ENCODE assay signal across 8 mouse cellular contexts in genomic region chr15:27937003-27937860, GRCm38 (mm10).
DNase-seq lines count a peak whose midpoint lies in the region; ATAC-seq and TF ChIP-seq lines count a peak whose summit lies in the region.

No protein-coding gene starts in this region.

- H3K9me3 ChIP-seq in liver, embryonic 16.5 days (replicated peaks; ENCODE audit: control insufficient read depth, low read length): no peaks in the 10 kb centered on the region
- no peaks in the 10 kb centered on the region for H3K9me3 ChIP-seq in neural tube, embryonic 15.5 days (replicated peaks)

- H3K4me2 ChIP-seq in liver, embryonic 16.5 days (ENCODE audit: low read depth, low read length): peak overlapping the region; percentile 47
- H3K4me2 ChIP-seq in neural tube, embryonic 15.5 days: peak overlapping the region; percentile 56

- peak overlapping the region; percentile 59 for H3K27ac ChIP-seq in bone marrow macrophage, adult 2 months (ENCODE audit: insufficient read depth, low read depth, low read length)
- no peak overlapping the region for H3K27ac ChIP-seq in liver, embryonic 16.5 days (ENCODE audit: low read length)
- H3K27ac ChIP-seq in neural tube, embryonic 15.5 days (replicated peaks): peak overlapping the region; percentile 95

- intact Hi-C loops in heart, postnatal 14 days (cut with DNase I): no loop called here

- DNase-seq in fibroblast of lung, adult 2 months (ENCODE audit: low read depth): peak; percentile 24
- peak; percentile 36 to 51 for DNase-seq in heart, postnatal 14 days
- peak; percentile 76 for DNase-seq in layer of hippocampus, adult 11-12 months (ENCODE audit: low spot score)
- no peak for DNase-seq in T-cell, adult 2 months (ENCODE audit: low spot score)

- peaks cover 54% of the 10 kb centered on the region for H3K4me1 ChIP-seq in bone marrow macrophage, adult 2 months (ENCODE audit: control insufficient read depth, insufficient read depth, low read length)
- peaks cover 5% of the 10 kb centered on the region; the same call in 1 of the 2 replicates for H3K4me1 ChIP-seq in liver, embryonic 16.5 days (ENCODE audit: control insufficient read depth, low read depth, low read length)
- peaks cover 68% of the 10 kb centered on the region for H3K4me1 ChIP-seq in neural tube, embryonic 15.5 days

- TF ChIP-seq POLR2A in bone marrow macrophage, adult 2 months (IDR thresholded peaks at IDR 0.05; ENCODE audit: borderline replicate concordance, low read depth, low read length): no peak

- WGBS in liver, embryonic 16.5 days (ENCODE audit: insufficient replicate concordance): 37% methylated on average over 20 of the region's 20 CpGs
- 3% methylated on average over 20 of the region's 20 CpGs for WGBS in neural tube, embryonic 15.5 days

- peak overlapping the region; percentile 50 for H3K4me3 ChIP-seq in bone marrow macrophage, adult 2 months (ENCODE audit: insufficient read depth, low read length)
- H3K4me3 ChIP-seq in liver, embryonic 16.5 days (ENCODE audit: low read depth, low read length): no peak overlapping the region
- H3K4me3 ChIP-seq in neural tube, embryonic 15.5 days (replicated peaks): peak overlapping the region; percentile 37

- ATAC-seq in CD4-positive, CD25-positive, alpha-beta regulatory T cell, adult 4 months: peak; percentile 79
- peak; percentile 74 for ATAC-seq in liver, embryonic 16.5 days (ENCODE audit: low read depth)
- ATAC-seq in neural tube, embryonic 15.5 days (ENCODE audit: low FRiP score): peak; percentile 97

- TF ChIP-seq CTCF in bone marrow macrophage, adult 2 months (IDR thresholded peaks at IDR 0.05; ENCODE audit: low read depth, low read length): no peak

- no peak overlapping the region for H3K9ac ChIP-seq in liver, embryonic 16.5 days (ENCODE audit: low read depth, low read length)
- peak overlapping the region; percentile 57 for H3K9ac ChIP-seq in neural tube, embryonic 15.5 days (replicated peaks)

- no peaks in the 10 kb centered on the region for H3K36me3 ChIP-seq in liver, embryonic 16.5 days (ENCODE audit: control insufficient read depth, insufficient read depth)
- H3K36me3 ChIP-seq in neural tube, embryonic 15.5 days: no peaks in the 10 kb centered on the region

- H3K27me3 ChIP-seq in liver, embryonic 16.5 days (ENCODE audit: control insufficient read depth, insufficient read depth, low read depth, low read length): no peaks in the 10 kb centered on the region
- H3K27me3 ChIP-seq in neural tube, embryonic 15.5 days (replicated peaks): no peaks in the 10 kb centered on the region
